ENCODE assay signal across 8 mouse cellular contexts in genomic region chr16:4560145-4560952, GRCm38 (mm10). TPM values are rescaled to one million over a fixed set of nuclear protein-coding genes. Genes with fewer than 3 reads are reported as not detected.
A peak's percentile ranks its signal among the peaks of the same experiment; 100 is the strongest.
DNase-seq lines count a peak whose midpoint lies in the region; ATAC-seq and TF ChIP-seq lines count a peak whose summit lies in the region.

No protein-coding gene starts in this region.

- peak; percentile 78 for TF ChIP-seq CTCF in hindbrain, postnatal 0 days (IDR thresholded peaks at IDR 0.05; ENCODE audit: low read depth)

- peak overlapping the region; percentile 94 for H3K4me2 ChIP-seq in hindbrain, postnatal 0 days (ENCODE audit: low read depth, low read length)

- H3K9ac ChIP-seq in hindbrain, postnatal 0 days (replicated peaks; ENCODE audit: low read length), result peak overlapping the region; percentile 71

- no peaks in the 10 kb centered on the region for H3K27me3 ChIP-seq in hindbrain, postnatal 0 days (ENCODE audit: insufficient read depth, low read length)
- peaks cover 6% of the 10 kb centered on the region for H3K27me3 ChIP-seq in megakaryocyte, embryonic 14.5 days (replicated peaks)

- peak overlapping the region; percentile 81 for H3K4me3 ChIP-seq in hindbrain, postnatal 0 days (ENCODE audit: low read length)
- H3K4me3 ChIP-seq in megakaryocyte, embryonic 14.5 days (replicated peaks), result peak overlapping the region; percentile 100

- no peaks in the 10 kb centered on the region for H3K36me3 ChIP-seq in hindbrain, postnatal 0 days (ENCODE audit: insufficient read depth, low read length)
- peaks cover 12% of the 10 kb centered on the region for H3K36me3 ChIP-seq in megakaryocyte, embryonic 14.5 days (replicated peaks; ENCODE audit: low read length)

- intact Hi-C loops in left cerebral cortex, postnatal 14 days (cut with DNase I), result no loop called here

- H3K4me1 ChIP-seq in hindbrain, postnatal 0 days (ENCODE audit: insufficient read depth, low read length), result peaks cover 15% of the 10 kb centered on the region
- H3K4me1 ChIP-seq in megakaryocyte, embryonic 14.5 days, result peaks cover 44% of the 10 kb centered on the region

- peak; percentile 2; the same call in 1 of the 2 replicates for ATAC-seq in hindbrain, postnatal 0 days

- H3K27ac ChIP-seq in hindbrain, postnatal 0 days, result peak overlapping the region; percentile 94

- WGBS in hindbrain, postnatal 0 days, result under 1% methylated on average over 43 of the region's 43 CpGs

- DNase-seq in adipocyte (ENCODE audit: low spot score), result peak; percentile 66
- peak; percentile 34 to 64 for DNase-seq in cerebellum, postnatal 4 days (ENCODE audit: low spot score in 2 of 2)
- peak; percentile 80 for DNase-seq in gastrocnemius, postnatal 10 days
- peak; percentile 68 for DNase-seq in hindbrain, postnatal 0 days (ENCODE audit: low spot score)
- DNase-seq in left cerebral cortex, postnatal 14 days (ENCODE audit: low spot score in 2 of 2), result peak; percentile 37
- DNase-seq in right cerebral cortex, postnatal 14 days, result peak; percentile 59
- DNase-seq in urinary bladder, postnatal 25 days (ENCODE audit: low spot score), result peak; percentile 70

- no peaks in the 10 kb centered on the region for H3K9me3 ChIP-seq in hindbrain, postnatal 0 days (ENCODE audit: low read length)
- no peaks in the 10 kb centered on the region for H3K9me3 ChIP-seq in megakaryocyte, embryonic 14.5 days

RNA-seq across cellular contexts. Expression of gene Tfap4, which starts 0.7 kb away (rescaled TPM):
- total RNA-seq in gastrocnemius, postnatal 10 days (2021), result 1 to 10 TPM; 6.6 to 6.9 TPM
- 7.8 and 9.3 TPM in 2 replicates for total RNA-seq in hindbrain, postnatal 0 days (2014; rRNA removed)
- polyA plus RNA-seq in hindbrain, postnatal 0 days (2015; fragmentation: Nextera tagmentation; extraction: Ambion mirVana), result 7.0 and 7.6 TPM in 2 replicates
- 1 to 10 TPM; 2.8 to 3.1 TPM for total RNA-seq in left cerebral cortex, postnatal 14 days (2021)
- 27.6 and 46.2 TPM in 2 replicates for polyA plus RNA-seq in megakaryocyte, embryonic 14.5 days (2012; ENCODE audit: insufficient read depth, low replicate concordance)

RNA-seq across cellular contexts. Expression of gene Srl, which starts 18.7 kb away (rescaled TPM):
- total RNA-seq in gastrocnemius, postnatal 10 days (2021), result 1,000 to 10,000 TPM; 1,275 to 1,445 TPM
- 28.3 and 50.6 TPM in 2 replicates for total RNA-seq in hindbrain, postnatal 0 days (2014; rRNA removed)
- polyA plus RNA-seq in hindbrain, postnatal 0 days (2015; fragmentation: Nextera tagmentation; extraction: Ambion mirVana), result 8.7 and 10.6 TPM in 2 replicates
- 10 to 100 TPM; 14.2 to 18.8 TPM for total RNA-seq in left cerebral cortex, postnatal 14 days (2021)
- polyA plus RNA-seq in megakaryocyte, embryonic 14.5 days (2012; ENCODE audit: insufficient read depth, low replicate concordance), result 0.03 TPM in 1 of 2 replicates, not detected in the other

RNA-seq across cellular contexts. Expression of gene Glis2, which starts 34.2 kb away (rescaled TPM):
- 10 to 100 TPM; 22.2 to 32.3 TPM for total RNA-seq in gastrocnemius, postnatal 10 days (2021)
- 25.8 and 28.2 TPM in 2 replicates for total RNA-seq in hindbrain, postnatal 0 days (2014; rRNA removed)
- polyA plus RNA-seq in hindbrain, postnatal 0 days (2015; fragmentation: Nextera tagmentation; extraction: Ambion mirVana), result 12.0 and 12.5 TPM in 2 replicates
- total RNA-seq in left cerebral cortex, postnatal 14 days (2021), result 10 to 100 TPM; 16.3 to 18.0 TPM
- polyA plus RNA-seq in megakaryocyte, embryonic 14.5 days (2012; ENCODE audit: insufficient read depth, low replicate concordance), result 0.62 and 2.0 TPM in 2 replicates

Comparison
In these comparisons a context has a peak if more than half of its experiments do, and no peak if none do; other contexts are left out.
1. Peak in every context shown above with its lines: DNase-seq, ATAC-seq, H3K4me3 ChIP-seq and H3K27ac ChIP-seq.
2. RNA of gene Srl, which starts 18.7 kb away (total RNA-seq): 1,275 to 1,445 TPM in gastrocnemius, postnatal 10 days; 28.3 to 50.6 TPM in hindbrain, postnatal 0 days and 14.2 to 18.8 TPM in left cerebral cortex, postnatal 14 days; every median in the first group is over 10 times any median in the second.